Mouse (Mus musculus): Measurements from ENCODE around the gene Eif4g3. TPM values are rescaled to one million over a fixed set of nuclear protein-coding genes. Genes with fewer than 3 reads are reported as not detected.
A peak's percentile ranks its signal among the peaks of the same experiment; 100 is the strongest.

The Eif4g3 gene
- total RNA-seq, 2 experiments from 2014 or later, result 179 to 187 TPM

- no peak for TF ChIP-seq CTCF (IDR thresholded peaks at IDR 0.05)
- no peak overlapping the region for H3K27ac ChIP-seq
- DNase-seq (ENCODE audit: extremely low spot score in 1 of 2, low spot score in 2 of 2), result no peak
- intact Hi-C loops (cut with DNase I), result no loop called here
- no peak overlapping the region for H3K4me3 ChIP-seq
These were observed 134.5 kb downstream of the Eif4g3 start for GRCm38 (mm10) chr4:138127371-138127770.

- no peak overlapping the region for H3K27ac ChIP-seq
- H3K4me3 ChIP-seq, result no peak overlapping the region
- intact Hi-C loops (cut with DNase I), result no loop called here
- TF ChIP-seq CTCF (IDR thresholded peaks at IDR 0.05), result no peak
- DNase-seq (ENCODE audit: extremely low spot score in 1 of 2, low spot score in 2 of 2), result no peak
These were observed 135.0 kb downstream of the Eif4g3 start for GRCm38 (mm10) chr4:138127781-138128180.

DNA sequence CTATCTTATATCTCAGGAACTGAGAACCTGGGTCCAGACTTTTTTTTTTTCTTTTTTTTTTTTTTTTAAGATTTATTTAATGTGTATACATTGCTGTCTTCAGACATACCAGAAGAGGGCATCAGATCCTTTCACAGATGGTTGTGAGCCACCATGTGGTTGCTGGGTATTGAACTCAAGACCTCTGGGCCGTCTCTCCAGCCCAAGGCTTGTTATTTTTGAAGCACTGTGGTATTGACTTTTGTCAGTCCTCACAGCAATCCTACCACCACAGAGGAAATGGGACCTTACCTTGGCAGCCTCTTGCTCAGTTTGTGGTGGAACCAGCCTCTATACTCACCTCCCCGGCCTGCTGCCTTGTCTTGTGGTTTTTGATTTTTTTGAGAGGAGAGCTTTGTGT is 137.3 kb downstream of the Eif4g3 start:
- TF ChIP-seq CTCF (IDR thresholded peaks at IDR 0.05), result peak; percentile 49
- no peak for DNase-seq (ENCODE audit: extremely low spot score in 1 of 2, low spot score in 2 of 2)
- peak overlapping the region; percentile 66; the same call in 1 of the 2 replicates for H3K27ac ChIP-seq
- H3K4me3 ChIP-seq, result no peak overlapping the region
- intact Hi-C loops (cut with DNase I), result no loop called here

- intact Hi-C loops (cut with DNase I), result no loop called here
- Histone ChIP-seq H3K27ac (peak overlapping the region; percentile 32; the same call in 1 of the 2 replicates), H3K4me3 (no peak overlapping the region)
- no peak for DNase-seq (ENCODE audit: extremely low spot score in 1 of 2, low spot score in 2 of 2)
- no peak for TF ChIP-seq CTCF (IDR thresholded peaks at IDR 0.05)
These were observed 138.4 kb downstream of the Eif4g3 start for GRCm38 (mm10) chr4:138131226-138131625.

GRCm38 (mm10) chr4:138131716-138132115 is 138.9 kb downstream of the Eif4g3 start:
- TF ChIP-seq CTCF (IDR thresholded peaks at IDR 0.05), result no peak
- Histone ChIP-seq H3K27ac (peak overlapping the region; percentile 44; the same call in 1 of the 2 replicates), H3K4me3 (no peak overlapping the region)
- intact Hi-C loops (cut with DNase I), result no loop called here
- no peak for DNase-seq (ENCODE audit: extremely low spot score in 1 of 2, low spot score in 2 of 2)

- DNase-seq (ENCODE audit: extremely low spot score in 1 of 2, low spot score in 2 of 2), result no peak
- intact Hi-C loops (cut with DNase I), result no loop called here
- Histone ChIP-seq H3K4me3 (no peak overlapping the region), H3K27ac (no peak overlapping the region)
- TF ChIP-seq CTCF (IDR thresholded peaks at IDR 0.05), result no peak
These were observed 140.5 kb downstream of the Eif4g3 start for GRCm38 (mm10) chr4:138133360-138133759.

DNA sequence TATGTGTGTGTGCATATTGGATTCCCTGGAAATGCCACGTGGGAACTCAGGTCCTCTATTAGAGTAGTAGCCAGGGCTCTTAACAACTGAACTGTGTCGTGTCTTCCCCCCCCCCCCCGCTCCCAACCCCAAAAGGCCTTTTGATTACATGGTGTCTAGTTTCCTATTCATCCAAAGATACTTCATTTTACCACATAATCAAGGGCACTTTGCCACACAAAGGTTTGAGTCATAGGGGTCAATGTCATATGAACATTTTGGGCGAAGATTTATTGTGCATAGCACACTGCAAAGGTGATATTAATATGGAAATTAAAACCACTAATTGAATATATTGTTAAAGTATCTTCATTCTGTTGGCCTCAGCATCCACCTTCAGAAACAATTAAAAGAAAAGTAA is 144.5 kb downstream of the Eif4g3 start:
- H3K27ac ChIP-seq, result no peak overlapping the region
- no peak for TF ChIP-seq CTCF (IDR thresholded peaks at IDR 0.05)
- no peak overlapping the region for H3K4me3 ChIP-seq
- intact Hi-C loops (cut with DNase I), result no loop called here
- DNase-seq (ENCODE audit: extremely low spot score in 1 of 2, low spot score in 2 of 2), result no peak

- no peak for DNase-seq (ENCODE audit: extremely low spot score in 1 of 2, low spot score in 2 of 2)
- intact Hi-C loops (cut with DNase I), result no loop called here
- no peak overlapping the region for H3K4me3 ChIP-seq
- no peak for TF ChIP-seq CTCF (IDR thresholded peaks at IDR 0.05)
- H3K27ac ChIP-seq, result no peak overlapping the region
These were observed 145.0 kb downstream of the Eif4g3 start for GRCm38 (mm10) chr4:138137804-138138203.

- intact Hi-C loops (cut with DNase I), result no loop called here
- H3K27ac ChIP-seq, result no peak overlapping the region
These were observed 145.4 kb downstream of the Eif4g3 start for GRCm38 (mm10) chr4:138138219-138138618.

DNA sequence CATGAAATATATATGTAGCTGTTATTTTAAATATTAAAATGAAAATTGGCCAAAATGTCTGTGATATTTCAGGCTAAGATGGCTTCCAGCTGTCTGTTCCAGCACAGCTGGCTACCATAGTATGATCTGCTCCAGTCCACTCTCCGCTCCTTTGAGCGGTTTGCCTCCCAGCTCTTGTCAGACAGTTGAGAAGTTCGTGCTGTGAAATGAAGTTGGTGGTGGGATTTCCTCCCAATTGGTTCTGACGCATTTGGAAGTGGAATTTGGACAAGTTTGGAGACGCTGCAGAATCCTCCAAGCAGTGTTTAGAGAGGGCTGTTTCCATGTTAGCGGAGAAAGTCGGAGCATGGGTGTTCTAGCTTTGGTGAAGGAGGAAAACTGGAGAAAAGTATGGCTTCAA is 148.5 kb downstream of the Eif4g3 start:
- H3K27ac ChIP-seq, result no peak overlapping the region
- intact Hi-C loops (cut with DNase I), result no loop called here
- no peak for DNase-seq (ENCODE audit: extremely low spot score in 1 of 2, low spot score in 2 of 2)
- no peak for TF ChIP-seq CTCF (IDR thresholded peaks at IDR 0.05)
- H3K4me3 ChIP-seq, result no peak overlapping the region

More at GRCm38 (mm10) chr4:138138219-138138618, 145.4 kb downstream of the Eif4g3 start:
- TF ChIP-seq CTCF (IDR thresholded peaks at IDR 0.05), result no peak
- DNase-seq (ENCODE audit: extremely low spot score in 1 of 2, low spot score in 2 of 2), result no peak
- no peak overlapping the region for H3K4me3 ChIP-seq

- TF ChIP-seq CTCF (IDR thresholded peaks at IDR 0.05), result no peak
- H3K27ac ChIP-seq, result no peak overlapping the region
- intact Hi-C loops (cut with DNase I), result no loop called here
- no peak overlapping the region for H3K4me3 ChIP-seq
- DNase-seq (ENCODE audit: extremely low spot score in 1 of 2, low spot score in 2 of 2), result no peak
These were observed 154.4 kb downstream of the Eif4g3 start for GRCm38 (mm10) chr4:138147176-138147575.

- Histone ChIP-seq H3K27ac (no peak overlapping the region), H3K4me3 (no peak overlapping the region)
- intact Hi-C loops (cut with DNase I), result no loop called here
- no peak for TF ChIP-seq CTCF (IDR thresholded peaks at IDR 0.05)
- no peak for DNase-seq (ENCODE audit: extremely low spot score in 1 of 2, low spot score in 2 of 2)
These were observed 157.2 kb downstream of the Eif4g3 start for GRCm38 (mm10) chr4:138149977-138150376.

DNA sequence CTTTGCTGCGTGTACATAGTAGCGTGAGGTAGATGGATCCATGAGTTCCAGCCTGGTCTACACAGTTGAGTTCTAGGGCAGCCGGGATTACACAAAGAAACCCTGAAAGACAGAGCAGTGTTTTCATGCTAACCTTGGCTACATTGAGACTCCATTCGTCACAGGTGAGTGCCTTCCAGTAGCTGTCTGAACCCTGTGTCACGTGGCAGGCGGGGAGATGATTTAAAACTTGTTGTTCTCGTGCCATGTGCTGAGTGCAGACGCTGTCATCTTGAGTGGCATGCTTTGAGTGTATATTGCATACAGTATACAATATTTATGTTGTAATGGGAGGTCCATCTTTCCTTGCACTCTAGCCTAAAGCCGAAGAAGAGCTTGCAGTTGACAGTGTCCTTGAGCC is 158.4 kb downstream of the Eif4g3 start:
- H3K4me3 ChIP-seq, result no peak overlapping the region

More for the DNA sequence above, 158.4 kb downstream of the Eif4g3 start:
- no peak for TF ChIP-seq CTCF (IDR thresholded peaks at IDR 0.05)
- intact Hi-C loops (cut with DNase I), result no loop called here
- DNase-seq (ENCODE audit: extremely low spot score in 1 of 2, low spot score in 2 of 2), result no peak
- no peak overlapping the region for H3K27ac ChIP-seq

Measured in left cerebral cortex, adult 2 months (tissue).